8 mouse cellular contexts compared by ENCODE assay signal in the genomic region with DNA sequence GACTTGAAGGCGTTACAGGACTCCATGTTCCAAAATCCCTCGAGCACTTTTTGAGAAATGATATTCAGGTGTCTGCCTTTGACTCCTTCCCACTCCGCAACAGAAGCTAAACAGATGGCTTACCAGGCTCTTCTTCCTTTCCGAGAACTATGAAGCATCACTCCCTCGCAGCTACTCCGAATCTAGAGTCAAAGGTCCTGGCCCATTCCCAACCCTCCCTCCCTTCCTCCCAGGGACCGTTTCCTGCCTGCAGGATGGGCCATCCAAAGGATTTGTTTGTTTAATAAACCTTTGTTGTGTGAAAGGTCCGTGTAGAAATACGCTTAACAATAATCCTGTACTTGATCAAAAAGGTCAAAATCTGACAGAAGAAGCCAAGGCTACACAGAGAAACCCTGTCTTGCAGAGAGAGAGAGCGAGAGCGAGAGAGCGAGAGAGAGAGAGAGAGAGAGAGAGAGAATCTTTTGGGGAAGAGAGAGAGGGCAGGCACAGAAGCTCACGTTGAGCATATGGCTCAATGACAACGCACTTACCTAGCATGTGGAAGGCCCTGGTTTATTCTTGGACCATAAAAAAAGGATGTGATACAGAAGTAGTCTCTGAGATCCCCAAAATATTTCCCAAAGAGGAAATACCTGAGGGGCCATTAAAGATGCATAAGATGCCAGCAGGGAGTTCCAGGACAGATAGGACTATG. TPM values are rescaled to one million over a fixed set of nuclear protein-coding genes. Genes with fewer than 3 reads are reported as not detected.
DNase-seq lines count a peak whose midpoint lies in the region; ATAC-seq and TF ChIP-seq lines count a peak whose summit lies in the region.

A gene (minus strand): TSS at position 149 of the 697 bp plus-strand sequence.

- peak within 1 kb of the TSS; percentile 79 for H3K9ac ChIP-seq in lung, embryonic 15.5 days
- peak within 1 kb of the TSS; percentile 87 for H3K9ac ChIP-seq in hindbrain, embryonic 12.5 days
- H3K9ac ChIP-seq in liver, embryonic 14.5 days (replicated peaks), result peak within 1 kb of the TSS; percentile 67

- peak within 1 kb of the TSS; percentile 71 for H3K4me3 ChIP-seq in lung, embryonic 15.5 days
- H3K4me3 ChIP-seq in hindbrain, embryonic 12.5 days, result peak within 1 kb of the TSS; percentile 77
- H3K4me3 ChIP-seq in liver, embryonic 14.5 days (ENCODE audit: insufficient read depth in 1 of 2, low read depth in 2 of 2, low read length in 2 of 2), result peak within 1 kb of the TSS; percentile 68 to 69

- no peaks in the 10 kb centered on the region for H3K9me3 ChIP-seq in lung, embryonic 15.5 days
- H3K9me3 ChIP-seq in hindbrain, embryonic 12.5 days (replicated peaks), result no peaks in the 10 kb centered on the region
- H3K9me3 ChIP-seq in liver, embryonic 14.5 days (ENCODE audit: control insufficient read depth, low read length), result no peaks in the 10 kb centered on the region

- TF ChIP-seq EP300 in liver, embryonic 14.5 days (IDR thresholded peaks at IDR 0.05; ENCODE audit: low read depth), result no peak

- TF ChIP-seq CTCF in liver, embryonic 14.5 days (IDR thresholded peaks at IDR 0.05; ENCODE audit: low read depth), result no peak

- peaks cover 45% of the 10 kb centered on the region for H3K4me1 ChIP-seq in lung, embryonic 15.5 days
- peaks cover 40% of the 10 kb centered on the region for H3K4me1 ChIP-seq in hindbrain, embryonic 12.5 days
- H3K4me1 ChIP-seq in liver, embryonic 14.5 days (replicated peaks; ENCODE audit: control insufficient read depth in 2 of 2, insufficient read depth in 2 of 2, low read length in 1 of 2), result peaks cover 19 to 22% of the 10 kb centered on the region in 2 experiments

- no peak for ATAC-seq in lung, embryonic 15.5 days (ENCODE audit: borderline replicate concordance, extremely low read depth, low FRiP score, low TSS enrichment)
- 0 out of 2 replicates have a peak, but pooled peaks have one; percentile 17 for ATAC-seq in hindbrain, embryonic 12.5 days (ENCODE audit: low FRiP score)
- ATAC-seq in liver, embryonic 14.5 days (ENCODE audit: insufficient read depth), result 0 out of 2 replicates have a peak, but pooled peaks have one; percentile 2

- no peaks in the 10 kb centered on the region for H3K27me3 ChIP-seq in lung, embryonic 15.5 days
- H3K27me3 ChIP-seq in hindbrain, embryonic 12.5 days, result peaks cover 11% of the 10 kb centered on the region; the same call in 1 of the 2 replicates
- no peaks in the 10 kb centered on the region for H3K27me3 ChIP-seq in liver, embryonic 14.5 days (ENCODE audit: control insufficient read depth, insufficient read depth, low read length)

- H3K4me2 ChIP-seq in lung, embryonic 15.5 days, result peak within 1 kb of the TSS; percentile 82
- H3K4me2 ChIP-seq in hindbrain, embryonic 12.5 days (replicated peaks), result peak within 1 kb of the TSS; percentile 99
- H3K4me2 ChIP-seq in liver, embryonic 14.5 days (ENCODE audit: low read depth), result peak within 1 kb of the TSS; percentile 77

- no peak for DNase-seq in adrenal gland, adult 2 months
- DNase-seq in adrenal gland, adult (ENCODE audit: inconsistent age in 2 of 2, low spot score in 1 of 2), result no peak
- DNase-seq in lung, postnatal 4 days, result no peak
- DNase-seq in liver, embryonic 14.5 days (ENCODE audit: low read depth in 3 of 3, low spot score in 3 of 3), result no peak
- DNase-seq in right cerebral cortex, postnatal 4 days, result no peak
- no peak for DNase-seq in gastrocnemius, postnatal 4 days (ENCODE audit: low spot score in 2 of 2)

- H3K36me3 ChIP-seq in lung, embryonic 15.5 days, result peaks cover 18% of the 10 kb centered on the region; the same call in 1 of the 2 replicates
- H3K36me3 ChIP-seq in hindbrain, embryonic 12.5 days, result peaks cover 5% of the 10 kb centered on the region
- no peaks in the 10 kb centered on the region for H3K36me3 ChIP-seq in liver, embryonic 14.5 days (replicated peaks; ENCODE audit: control insufficient read depth, insufficient read depth, low read depth)

- H3K27ac ChIP-seq in lung, embryonic 15.5 days, result peak within 1 kb of the TSS; percentile 92
- peak within 1 kb of the TSS; percentile 94 for H3K27ac ChIP-seq in hindbrain, embryonic 12.5 days
- H3K27ac ChIP-seq in liver, embryonic 14.5 days, result peak within 1 kb of the TSS; percentile 15

- WGBS in lung, embryonic 15.5 days, result 10% methylated on average over 14 of the region's 14 CpGs
- 18% methylated on average over 14 of the region's 14 CpGs for WGBS in hindbrain, embryonic 12.5 days
- 18% methylated on average over 14 of the region's 14 CpGs for WGBS in liver, embryonic 14.5 days (ENCODE audit: insufficient replicate concordance)

RNA-seq across cellular contexts. Expression of the gene that starts here (rescaled TPM):
- total RNA-seq in adrenal gland, adult 2 months (2021), result 10 to 100 TPM in 1 of 2 experiments, 1 to 10 TPM in 1; 3.5 to 10.5 TPM
- polyA plus RNA-seq in adrenal gland, adult 2 months (2012; rRNA removed), result 13.5 and 13.9 TPM in 2 replicates
- 12.1 and 12.4 TPM in 2 replicates for polyA plus RNA-seq in lung, embryonic 15.5 days (2015; fragmentation: Nextera tagmentation; extraction: Ambion mirVana)
- 10.7 and 11.0 TPM in 2 replicates for polyA plus RNA-seq in hindbrain, embryonic 12.5 days (2016; fragmentation: Nextera tagmentation; extraction: Ambion mirVana)
- 1.00 and 1.4 TPM in 2 replicates for polyA plus RNA-seq in liver, embryonic 14.5 days (2012; rRNA removed)
- polyA plus RNA-seq in liver, embryonic 14.5 days (2014; fragmentation: Nextera tagmentation; extraction: Ambion mirVana), result 1.0 and 1.2 TPM in 2 replicates
- total RNA-seq in gastrocnemius, postnatal 4 days (2021), result 1 to 10 TPM; 8.0 to 8.4 TPM

Comparison
In these comparisons a context has a peak if more than half of its experiments do, and no peak if none do; other contexts are left out.
1. H3K27ac ChIP-seq: peak in every context shown above with its lines; median percentile 94 in hindbrain, embryonic 12.5 days; 92 in lung, embryonic 15.5 days; 15 in liver, embryonic 14.5 days.